26 mouse cellular contexts compared by ENCODE assay signal in genomic region chr4:106665673-106666072, GRCm38 (mm10). TPM values are rescaled to one million over a fixed set of nuclear protein-coding genes. Genes with fewer than 3 reads are reported as not detected.
A peak's percentile ranks its signal among the peaks of the same experiment; 100 is the strongest.
DNase-seq lines count a peak whose midpoint lies in the region; ATAC-seq and TF ChIP-seq lines count a peak whose summit lies in the region.
"Had no signal": no experiment of that assay in that cellular context is flagged by ENCODE, and none has a peak within 500 bp of the region (broad histone marks: within the 10 kb centered on the region; RNA-seq: fewer than 3 reads in every experiment).

No protein-coding gene starts in this region.

- 0 out of 2 replicates have a peak, but pooled peaks have one; percentile 14 for ATAC-seq in heart, embryonic 14.5 days (ENCODE audit: insufficient number of reproducible peaks, insufficient read depth, low FRiP score, low read depth)
- ATAC-seq in heart, embryonic 11.5 days (replicated peaks; ENCODE audit: insufficient number of reproducible peaks, low FRiP score, low TSS enrichment) = no peak
- ATAC-seq in kidney, embryonic 16.5 days (ENCODE audit: low FRiP score, low TSS enrichment) = no peak
- no peak for ATAC-seq in limb, embryonic 12.5 days (ENCODE audit: insufficient number of reproducible peaks, insufficient read depth, low FRiP score, low TSS enrichment, low read depth)
- ATAC-seq: forebrain, embryonic 14.5 days had no signal

- H3K36me3 ChIP-seq in heart, embryonic 14.5 days (ENCODE audit: control insufficient read depth, insufficient read depth, low read length) = peaks cover 100% of the 10 kb centered on the region
- H3K36me3 ChIP-seq in heart, embryonic 11.5 days (ENCODE audit: control insufficient read depth, insufficient read depth, low read length) = peaks cover 55% of the 10 kb centered on the region
- peaks cover 83% of the 10 kb centered on the region for H3K36me3 ChIP-seq in kidney, embryonic 16.5 days (ENCODE audit: insufficient read depth, low read length)
- peaks cover 6% of the 10 kb centered on the region for H3K36me3 ChIP-seq in kidney, adult 2 months (ENCODE audit: control insufficient read depth, insufficient read depth, low read length)
- peaks cover 100% of the 10 kb centered on the region for H3K36me3 ChIP-seq in limb, embryonic 12.5 days
- H3K36me3 ChIP-seq in limb, embryonic 10.5 days = peaks cover 100% of the 10 kb centered on the region

- H3K4me2 ChIP-seq in heart, embryonic 14.5 days (ENCODE audit: low read length) = no peak overlapping the region
- H3K4me2 ChIP-seq in heart, embryonic 11.5 days = no peak overlapping the region
- H3K4me2 ChIP-seq in kidney, embryonic 16.5 days (replicated peaks; ENCODE audit: low read depth, low read length) = no peak overlapping the region
- H3K4me2 ChIP-seq in limb, embryonic 12.5 days = no peak overlapping the region
- H3K4me2 ChIP-seq: embryonic facial prominence, embryonic 13.5 days; embryonic facial prominence, embryonic 15.5 days; forebrain, embryonic 12.5 days had no signal

- no peaks in the 10 kb centered on the region for H3K4me1 ChIP-seq in heart, embryonic 14.5 days (ENCODE audit: control insufficient read depth in 2 of 2, insufficient read depth in 2 of 2, low read length in 2 of 2)
- H3K4me1 ChIP-seq in heart, embryonic 11.5 days (ENCODE audit: control insufficient read depth, insufficient read depth, low read length) = no peaks in the 10 kb centered on the region
- H3K4me1 ChIP-seq in kidney, embryonic 16.5 days (ENCODE audit: insufficient read depth, low read length) = no peaks in the 10 kb centered on the region
- peaks cover 4% of the 10 kb centered on the region; the same call in 1 of the 2 replicates for H3K4me1 ChIP-seq in kidney, adult 2 months (ENCODE audit: control insufficient read depth, insufficient read depth, low read length)
- H3K4me1 ChIP-seq in limb, embryonic 12.5 days (replicated peaks) = no peaks in the 10 kb centered on the region; the same call in 1 of the 2 replicates
- H3K4me1 ChIP-seq in limb, embryonic 10.5 days = no peaks in the 10 kb centered on the region
- H3K4me1 ChIP-seq: embryonic facial prominence, embryonic 13.5 days; embryonic facial prominence, embryonic 15.5 days; forebrain, embryonic 10.5 days; forebrain, embryonic 12.5 days had no signal

- no peak overlapping the region for H3K27ac ChIP-seq in heart, embryonic 14.5 days (replicated peaks in 1 of 2; ENCODE audit: control insufficient read depth in 1 of 2, insufficient read depth in 1 of 2, low read depth in 2 of 2, low read length in 2 of 2)
- no peak overlapping the region for H3K27ac ChIP-seq in heart, embryonic 11.5 days (ENCODE audit: low read depth, low read length)
- peak overlapping the region; percentile 43; the same call in 1 of the 2 replicates for H3K27ac ChIP-seq in kidney, embryonic 16.5 days (ENCODE audit: low read length)
- no peak overlapping the region for H3K27ac ChIP-seq in kidney, adult 2 months (ENCODE audit: insufficient read depth, low read depth, low read length)
- no peak overlapping the region for H3K27ac ChIP-seq in limb, embryonic 12.5 days
- no peak overlapping the region for H3K27ac ChIP-seq in limb, embryonic 10.5 days
- H3K27ac ChIP-seq: embryonic facial prominence, embryonic 13.5 days; embryonic facial prominence, embryonic 15.5 days; forebrain, embryonic 10.5 days; forebrain, embryonic 12.5 days had no signal

- no peak overlapping the region for H3K9ac ChIP-seq in heart, embryonic 14.5 days (ENCODE audit: low read length)
- no peak overlapping the region for H3K9ac ChIP-seq in heart, embryonic 11.5 days (ENCODE audit: low read depth, low read length)
- no peak overlapping the region for H3K9ac ChIP-seq in kidney, embryonic 16.5 days (replicated peaks; ENCODE audit: low read length)
- 0 out of 2 replicates have a peak overlapping the region, but pooled peaks have one; percentile 18 for H3K9ac ChIP-seq in limb, embryonic 12.5 days (replicated peaks)
- H3K9ac ChIP-seq: embryonic facial prominence, embryonic 13.5 days; embryonic facial prominence, embryonic 15.5 days; forebrain, embryonic 12.5 days had no signal

- no peak for DNase-seq in kidney, adult 2 months
- DNase-seq in kidney, postnatal 4 days = peak; percentile 47 to 61
- no peak for DNase-seq in kidney, postnatal 36 days
- DNase-seq in limb, embryonic 10.5 days (ENCODE audit: low spot score) = no peak
- DNase-seq: adrenal gland, adult 2 months; adrenal gland, postnatal 10 days; adrenal gland, postnatal 25 days; cerebellum, adult 11 months; cerebellum, adult 18-20 months; cerebellum, adult 8-10 months; cerebellum, adult 9-11 months; cerebellum, postnatal 14 days; cerebellum, postnatal 36 days; embryo, embryonic 11 days had no signal

- no peak overlapping the region for H3K4me3 ChIP-seq in heart, embryonic 14.5 days (ENCODE audit: control insufficient read depth in 1 of 2, insufficient read depth in 1 of 2, low read depth in 1 of 2, low read length in 2 of 2)
- no peak overlapping the region for H3K4me3 ChIP-seq in heart, embryonic 11.5 days (ENCODE audit: low read depth, low read length)
- no peak overlapping the region for H3K4me3 ChIP-seq in kidney, embryonic 16.5 days (ENCODE audit: low read length)
- no peak overlapping the region for H3K4me3 ChIP-seq in kidney, adult 2 months (ENCODE audit: insufficient read depth, low read depth, low read length)
- H3K4me3 ChIP-seq in limb, embryonic 12.5 days (replicated peaks) = no peak overlapping the region
- H3K4me3 ChIP-seq in limb, embryonic 10.5 days = no peak overlapping the region
- H3K4me3 ChIP-seq: embryonic facial prominence, embryonic 13.5 days; embryonic facial prominence, embryonic 15.5 days; erythroblast, embryonic 14.5 days; forebrain, embryonic 10.5 days; forebrain, embryonic 12.5 days had no signal

- no peak for TF ChIP-seq CTCF in kidney, adult 2 months (conservative IDR thresholded peaks at IDR 0.05; ENCODE audit: insufficient read depth, insufficient read length, low read depth, low read length)

- 91% methylated on average over 10 of the region's 10 CpGs for WGBS in heart, embryonic 14.5 days
- 89% methylated on average over 10 of the region's 10 CpGs for WGBS in heart, embryonic 11.5 days (ENCODE audit: insufficient replicate concordance)
- 73% methylated on average over 10 of the region's 10 CpGs for WGBS in kidney, embryonic 16.5 days
- WGBS in kidney, adult 2 months = 66% methylated on average over 10 of the region's 10 CpGs
- WGBS in limb, embryonic 12.5 days = 89% methylated on average over 10 of the region's 10 CpGs
- 95% methylated on average over 10 of the region's 10 CpGs for WGBS in limb, embryonic 10.5 days

- H3K27me3 ChIP-seq in heart, embryonic 14.5 days (ENCODE audit: control insufficient read depth, insufficient read depth, low read length) = no peaks in the 10 kb centered on the region
- H3K27me3 ChIP-seq in heart, embryonic 11.5 days (ENCODE audit: control insufficient read depth, insufficient read depth, low read length) = no peaks in the 10 kb centered on the region
- H3K27me3 ChIP-seq in kidney, embryonic 16.5 days (ENCODE audit: insufficient read depth, low read length) = no peaks in the 10 kb centered on the region
- H3K27me3 ChIP-seq in kidney, adult 2 months (replicated peaks; ENCODE audit: control insufficient read depth, insufficient read depth, low read length) = no peaks in the 10 kb centered on the region
- H3K27me3 ChIP-seq in limb, embryonic 12.5 days = no peaks in the 10 kb centered on the region
- no peaks in the 10 kb centered on the region for H3K27me3 ChIP-seq in limb, embryonic 10.5 days (ENCODE audit: low read depth, poor library complexity, severe bottlenecking)
- H3K27me3 ChIP-seq: embryonic facial prominence, embryonic 13.5 days; embryonic facial prominence, embryonic 15.5 days; forebrain, embryonic 12.5 days had no signal

- TF ChIP-seq POLR2A in kidney, adult 2 months (IDR thresholded peaks at IDR 0.05; ENCODE audit: low read depth, low read length) = no peak

- no peaks in the 10 kb centered on the region for H3K9me3 ChIP-seq in heart, embryonic 14.5 days (ENCODE audit: control insufficient read depth, low read length)
- no peaks in the 10 kb centered on the region for H3K9me3 ChIP-seq in heart, embryonic 11.5 days (replicated peaks; ENCODE audit: control insufficient read depth, low read length)
- H3K9me3 ChIP-seq in kidney, embryonic 16.5 days (ENCODE audit: low read length) = no peaks in the 10 kb centered on the region
- no peaks in the 10 kb centered on the region for H3K9me3 ChIP-seq in limb, embryonic 12.5 days
- H3K9me3 ChIP-seq in limb, embryonic 10.5 days (replicated peaks) = no peaks in the 10 kb centered on the region
- H3K9me3 ChIP-seq: embryonic facial prominence, embryonic 13.5 days; embryonic facial prominence, embryonic 15.5 days; forebrain, embryonic 10.5 days; forebrain, embryonic 12.5 days had no signal

RNA-seq across cellular contexts. Expression of gene Ttc4, which starts 13.1 kb away (rescaled TPM):
- polyA plus RNA-seq in heart, embryonic 14.5 days (2014; fragmentation: Nextera tagmentation; extraction: Ambion mirVana) = 52.0 and 54.4 TPM in 2 replicates
- polyA plus RNA-seq in heart, embryonic 11.5 days (2014; fragmentation: Nextera tagmentation; extraction: Ambion mirVana) = 54.2 and 62.5 TPM in 2 replicates
- 126 and 139 TPM in 2 replicates for polyA plus RNA-seq in kidney, embryonic 16.5 days (2015; fragmentation: Nextera tagmentation; extraction: Ambion mirVana)
- polyA plus RNA-seq in kidney, adult 2 months (2012; rRNA removed) = 41.3 and 50.4 TPM in 2 replicates
- polyA plus RNA-seq in limb, embryonic 12.5 days (2016; fragmentation: Nextera tagmentation; extraction: Ambion mirVana) = 107 and 122 TPM in 2 replicates
- 110 and 132 TPM in 2 replicates for polyA plus RNA-seq in limb, embryonic 10.5 days (2016; fragmentation: Nextera tagmentation; extraction: Ambion mirVana)

RNA-seq across cellular contexts. Expression of gene Pars2, which starts 14.8 kb away (rescaled TPM):
- 10.6 TPM in 2 replicates for polyA plus RNA-seq in heart, embryonic 14.5 days (2014; fragmentation: Nextera tagmentation; extraction: Ambion mirVana)
- polyA plus RNA-seq in heart, embryonic 11.5 days (2014; fragmentation: Nextera tagmentation; extraction: Ambion mirVana) = 11.3 and 12.2 TPM in 2 replicates
- 16.0 and 17.9 TPM in 2 replicates for polyA plus RNA-seq in kidney, embryonic 16.5 days (2015; fragmentation: Nextera tagmentation; extraction: Ambion mirVana)
- polyA plus RNA-seq in kidney, adult 2 months (2012; rRNA removed) = 9.6 and 10.6 TPM in 2 replicates
- polyA plus RNA-seq in limb, embryonic 12.5 days (2016; fragmentation: Nextera tagmentation; extraction: Ambion mirVana) = 14.3 and 18.0 TPM in 2 replicates
- 18.8 and 20.2 TPM in 2 replicates for polyA plus RNA-seq in limb, embryonic 10.5 days (2016; fragmentation: Nextera tagmentation; extraction: Ambion mirVana)

RNA-seq across cellular contexts. Expression of gene Ttc22, which starts 43.4 kb away (rescaled TPM):
- 0.62 and 0.80 TPM in 2 replicates for polyA plus RNA-seq in heart, embryonic 14.5 days (2014; fragmentation: Nextera tagmentation; extraction: Ambion mirVana)
- 0.43 and 0.66 TPM in 2 replicates for polyA plus RNA-seq in heart, embryonic 11.5 days (2014; fragmentation: Nextera tagmentation; extraction: Ambion mirVana)
- 6.7 and 7.1 TPM in 2 replicates for polyA plus RNA-seq in kidney, embryonic 16.5 days (2015; fragmentation: Nextera tagmentation; extraction: Ambion mirVana)
- polyA plus RNA-seq in kidney, adult 2 months (2012; rRNA removed) = 4.6 and 6.1 TPM in 2 replicates
- 0.31 and 0.33 TPM in 2 replicates for polyA plus RNA-seq in limb, embryonic 12.5 days (2016; fragmentation: Nextera tagmentation; extraction: Ambion mirVana)
- polyA plus RNA-seq in limb, embryonic 10.5 days (2016; fragmentation: Nextera tagmentation; extraction: Ambion mirVana) = 0.14 TPM in 1 of 2 replicates, not detected in the other
- polyA plus RNA-seq: adrenal gland, adult 2 months; C2C12; erythroblast, embryonic 14.5 days; forebrain, embryonic 10.5 days had no signal

RNA-seq across cellular contexts. Expression of gene Lexm, which starts 48.6 kb away (rescaled TPM):
- not detected in 2 replicates for polyA plus RNA-seq in heart, embryonic 14.5 days (2014; fragmentation: Nextera tagmentation; extraction: Ambion mirVana)
- 0.34 and 1.3 TPM in 2 replicates for polyA plus RNA-seq in heart, embryonic 11.5 days (2014; fragmentation: Nextera tagmentation; extraction: Ambion mirVana)
- polyA plus RNA-seq in kidney, embryonic 16.5 days (2015; fragmentation: Nextera tagmentation; extraction: Ambion mirVana) = not detected in 2 replicates
- polyA plus RNA-seq in kidney, adult 2 months (2012; rRNA removed) = not detected in 2 replicates
- 0.24 and 0.73 TPM in 2 replicates for polyA plus RNA-seq in limb, embryonic 12.5 days (2016; fragmentation: Nextera tagmentation; extraction: Ambion mirVana)
- polyA plus RNA-seq in limb, embryonic 10.5 days (2016; fragmentation: Nextera tagmentation; extraction: Ambion mirVana) = 0.15 TPM in 2 replicates
- polyA plus RNA-seq: adrenal gland, adult 2 months; brain, embryonic 14.5 days; C2C12; embryonic facial prominence, embryonic 13.5 days; erythroblast, embryonic 14.5 days; forebrain, embryonic 10.5 days; forebrain, embryonic 14.5 days had no signal

Comparison
In these comparisons a context has a peak if more than half of its experiments do, and no peak if none do; other contexts are left out.
1. DNase-seq: peak in kidney, postnatal 4 days (2 of 2); none in kidney, adult 2 months (single experiment), kidney, postnatal 36 days (0 of 2) and limb, embryonic 10.5 days (single experiment).